Mouse (Mus musculus) left cerebral cortex, adult 18-20 months (tissue): ENCODE data around the gene Olfr923. TPM values are rescaled to one million over a fixed set of nuclear protein-coding genes. Genes with fewer than 3 reads are reported as not detected.
"Not testable (repeated sequence)": the region's sequence is repeated elsewhere in the genome, so short reads cannot be mapped to it uniquely, and the experiment has no call there.

Experiments used
- DNase-seq, 2 experiments: peaks; one replicate each; pipeline ENCODE4 v3.0.0; 2021 to 2022; ENCODE audit warnings: low spot score in 2 of 2, mixed read lengths in 1 of 2
- long read RNA-seq, 2 experiments: library from polyadenylated mRNA; stranded (forward); transcript quantifications; one replicate each; pipeline ENCODE4 v2.0.0; 2021
- total RNA-seq, 2 experiments: library from RNA; stranded (reverse); gene quantifications; 2 replicates each; pipeline ENCODE4 v1.2.3; 2021

The Olfr923 gene
- total RNA-seq: not detected
- long read RNA-seq, experiment 1: 0 reads
- long read RNA-seq, experiment 2: 0 reads

GRCm38 (mm10) chr9:38826245-38826644, at the start of gene Olfr923:
Olfr923 (plus strand) TSS chr9:38826545.
- no peak for DNase-seq

GRCm38 (mm10) chr9:38792689-38793088, 33.7 kb upstream of the Olfr923 start:
- DNase-seq: no peak

- DNase-seq: peak; percentile 5 to 22
Observed at GRCm38 (mm10) chr9:38805696-38806095, 20.6 kb upstream of the Olfr923 start.

- no peak for DNase-seq
Observed at GRCm38 (mm10) chr9:38814314-38814713, 12.0 kb upstream of the Olfr923 start, which contains the start of gene Olfr922. Olfr922 (plus strand) TSS chr9:38814614.

GRCm38 (mm10) chr9:38815458-38815986, 10.8 kb upstream of the Olfr923 start:
- DNase-seq: no peak

- DNase-seq: no peak
Observed at GRCm38 (mm10) chr9:38833027-38833426, 6.7 kb downstream of the Olfr923 start.

GRCm38 (mm10) chr9:38844149-38844548, 17.8 kb downstream of the Olfr923 start, which contains the start of gene Olfr924:
Olfr924 (plus strand) TSS chr9:38844449.
- DNase-seq: no peak

- no peak for DNase-seq
Observed at GRCm38 (mm10) chr9:38854760-38855159, 28.4 kb downstream of the Olfr923 start, which contains the start of gene Olfr26. Olfr26 (plus strand) TSS chr9:38855060.

- not testable (repeated sequence) for DNase-seq
Observed at GRCm38 (mm10) chr9:38874880-38875279, 48.5 kb downstream of the Olfr923 start.

- no peak for DNase-seq
Observed at GRCm38 (mm10) chr9:38876826-38877225, 50.5 kb downstream of the Olfr923 start, which contains the start of gene Olfr926. Olfr926 (plus strand) TSS chr9:38877126.

Other genes with a start within 250 kb of the Olfr923 start
- not detected for gene Olfr912, start 246.4 kb upstream of the Olfr923 start, total RNA-seq
- not detected for gene Olfr913, start 233.8 kb upstream of the Olfr923 start, total RNA-seq
- gene Olfr914, start 221.4 kb upstream of the Olfr923 start, total RNA-seq: not detected
- not detected for gene Olfr916, start 166.7 kb upstream of the Olfr923 start, total RNA-seq
- gene Olfr917, start 160.7 kb upstream of the Olfr923 start, total RNA-seq: not detected
- gene Olfr918, start 151.9 kb upstream of the Olfr923 start, total RNA-seq: not detected
- not detected for gene Olfr919, start 122.9 kb upstream of the Olfr923 start, total RNA-seq
- 10 to 100 TPM; 11.0 to 11.7 TPM for gene Vwa5a, start 108.3 kb upstream of the Olfr923 start, total RNA-seq
- gene Olfr920, start 74.2 kb upstream of the Olfr923 start, total RNA-seq: under 1 TPM in 1 of 2 experiments, not detected in 1; 0.12 TPM
- gene Olfr921, start 53.5 kb upstream of the Olfr923 start, total RNA-seq: not detected
- gene Olfr922, start 11.9 kb upstream of the Olfr923 start, total RNA-seq: not detected
- not detected for gene Olfr924, start 17.9 kb downstream of the Olfr923 start, total RNA-seq
- not detected for gene Olfr26, start 28.5 kb downstream of the Olfr923 start, total RNA-seq
- not detected for gene Olfr926, start 50.6 kb downstream of the Olfr923 start, total RNA-seq
- not detected for gene Olfr930, start 103.3 kb downstream of the Olfr923 start, total RNA-seq
- gene Olfr933, start 145.8 kb downstream of the Olfr923 start, total RNA-seq: not detected
- gene Olfr934, start 161.8 kb downstream of the Olfr923 start, total RNA-seq: not detected
- gene Olfr935, start 173.1 kb downstream of the Olfr923 start, total RNA-seq: not detected
- not detected for gene Olfr146, start 196.8 kb downstream of the Olfr923 start, total RNA-seq
- not detected for gene Olfr937, start 238.4 kb downstream of the Olfr923 start, total RNA-seq